ENCODE assay signal across 25 mouse cellular contexts in the genomic region with DNA sequence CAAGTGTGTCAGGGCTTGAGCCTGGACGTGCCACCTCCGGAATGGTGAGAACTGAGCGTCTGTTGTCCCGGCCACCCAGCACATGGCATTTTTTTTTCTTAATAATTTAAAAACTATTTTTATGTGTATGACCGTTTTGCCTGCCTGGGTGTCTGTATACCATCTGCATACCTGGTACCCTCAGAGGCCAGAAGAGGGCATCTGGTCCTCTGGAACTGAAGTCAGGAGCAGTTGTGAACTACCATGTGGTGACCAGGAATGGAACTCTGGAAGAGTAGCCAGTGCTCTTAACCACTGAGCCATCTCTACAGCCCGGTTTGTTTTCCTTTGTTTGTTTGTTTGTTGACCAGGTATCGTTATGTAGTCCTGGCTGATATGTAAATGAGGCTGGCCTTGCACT. TPM values are rescaled to one million over a fixed set of nuclear protein-coding genes. Genes with fewer than 3 reads are reported as not detected.
DNase-seq lines count a peak whose midpoint lies in the region; ATAC-seq and TF ChIP-seq lines count a peak whose summit lies in the region.
"Had no signal": no experiment of that assay in that cellular context is flagged by ENCODE, and none has a peak within 500 bp of the region (broad histone marks: within the 10 kb centered on the region; RNA-seq: fewer than 3 reads in every experiment).

No protein-coding gene starts in this region.

- no peak for ATAC-seq in kidney, embryonic 14.5 days (ENCODE audit: low FRiP score, low TSS enrichment)
- ATAC-seq in liver, postnatal 0 days, result no peak
- no peak for ATAC-seq in forebrain, embryonic 11.5 days (replicated peaks; ENCODE audit: low FRiP score)
- ATAC-seq: inflammation-experienced regulatory T-cells, adult 6 months; midbrain, embryonic 15.5 days had no signal

- no peaks in the 10 kb centered on the region for H3K4me1 ChIP-seq in kidney, adult 2 months (ENCODE audit: control insufficient read depth, insufficient read depth, low read length)
- no peaks in the 10 kb centered on the region for H3K4me1 ChIP-seq in kidney, embryonic 14.5 days (ENCODE audit: control insufficient read depth, insufficient read depth, low read length)
- H3K4me1 ChIP-seq in liver, postnatal 0 days (ENCODE audit: insufficient read depth), result peaks cover 41% of the 10 kb centered on the region
- H3K4me1 ChIP-seq in MEL (ENCODE audit: control insufficient read depth in 1 of 2, insufficient read depth in 2 of 2, low read length in 2 of 2), result peaks cover 3 to 46% of the 10 kb centered on the region in 2 experiments; a peak in 3 of 4 replicates
- no peaks in the 10 kb centered on the region for H3K4me1 ChIP-seq in forebrain, embryonic 11.5 days (replicated peaks; ENCODE audit: control insufficient read depth, insufficient read depth, low read length)
- H3K4me1 ChIP-seq in heart, adult 2 months (ENCODE audit: control insufficient read depth, insufficient read depth, low read length), result no peaks in the 10 kb centered on the region; the same call in 1 of the 2 replicates
- H3K4me1 ChIP-seq: forebrain, embryonic 12.5 days; limb, embryonic 15.5 days; midbrain, embryonic 15.5 days had no signal

- no peak overlapping the region for H3K27ac ChIP-seq in kidney, adult 2 months (ENCODE audit: insufficient read depth, low read depth, low read length)
- H3K27ac ChIP-seq in kidney, embryonic 14.5 days (ENCODE audit: low read depth, low read length), result no peak overlapping the region
- H3K27ac ChIP-seq in liver, postnatal 0 days (ENCODE audit: low read depth), result no peak overlapping the region
- H3K27ac ChIP-seq in MEL (ENCODE audit: control insufficient read depth, low read depth, low read length), result no peak overlapping the region
- H3K27ac ChIP-seq in forebrain, embryonic 11.5 days (ENCODE audit: low read depth, low read length), result no peak overlapping the region
- no peak overlapping the region for H3K27ac ChIP-seq in heart, adult 2 months
- H3K27ac ChIP-seq: embryonic facial prominence, embryonic 10.5 days; forebrain, embryonic 12.5 days; hindbrain, embryonic 10.5 days; limb, embryonic 15.5 days; midbrain, embryonic 15.5 days had no signal

- H3K4me3 ChIP-seq in kidney, adult 2 months (ENCODE audit: insufficient read depth, low read depth, low read length), result no peak overlapping the region
- H3K4me3 ChIP-seq in kidney, embryonic 14.5 days (ENCODE audit: low read length), result no peak overlapping the region
- H3K4me3 ChIP-seq in liver, postnatal 0 days (ENCODE audit: low read depth, low read length), result no peak overlapping the region
- no peak overlapping the region for H3K4me3 ChIP-seq in MEL (ENCODE audit: control insufficient read depth in 1 of 2, insufficient read depth in 1 of 2, low read depth in 2 of 2, low read length in 2 of 2)
- no peak overlapping the region for H3K4me3 ChIP-seq in forebrain, embryonic 11.5 days (ENCODE audit: low read depth, low read length)
- H3K4me3 ChIP-seq in heart, adult 2 months, result no peak overlapping the region
- H3K4me3 ChIP-seq: embryonic facial prominence, embryonic 10.5 days; forebrain, embryonic 12.5 days; hindbrain, embryonic 10.5 days; limb, embryonic 15.5 days; midbrain, embryonic 15.5 days had no signal

- intact Hi-C loops in heart, adult 2 months (cut with DNase I), result no loop called here

- H3K36me3 ChIP-seq in kidney, adult 2 months (ENCODE audit: control insufficient read depth, insufficient read depth, low read length), result no peaks in the 10 kb centered on the region
- no peaks in the 10 kb centered on the region for H3K36me3 ChIP-seq in kidney, embryonic 14.5 days (ENCODE audit: control insufficient read depth, insufficient read depth, low read length)
- H3K36me3 ChIP-seq in liver, postnatal 0 days (replicated peaks; ENCODE audit: insufficient read depth, low read length), result no peaks in the 10 kb centered on the region
- H3K36me3 ChIP-seq in MEL (ENCODE audit: control insufficient read depth in 1 of 2, insufficient read depth in 2 of 2, low read length in 2 of 2), result peaks cover 0 to 21% of the 10 kb centered on the region in 2 experiments; a peak in 2 of 4 replicates
- H3K36me3 ChIP-seq in forebrain, embryonic 11.5 days (ENCODE audit: control insufficient read depth, insufficient read depth, low read length), result no peaks in the 10 kb centered on the region
- no peaks in the 10 kb centered on the region for H3K36me3 ChIP-seq in heart, adult 2 months (ENCODE audit: control insufficient read depth, insufficient read depth, low read length)
- H3K36me3 ChIP-seq: embryonic facial prominence, embryonic 10.5 days; forebrain, embryonic 12.5 days; hindbrain, embryonic 10.5 days; limb, embryonic 15.5 days; midbrain, embryonic 15.5 days had no signal

- no peaks in the 10 kb centered on the region for H3K9me3 ChIP-seq in kidney, embryonic 14.5 days (ENCODE audit: control insufficient read depth, low read length)
- no peaks in the 10 kb centered on the region for H3K9me3 ChIP-seq in liver, postnatal 0 days (ENCODE audit: low read length)
- no peaks in the 10 kb centered on the region for H3K9me3 ChIP-seq in MEL (replicated peaks; ENCODE audit: insufficient read depth, low read length)
- no peaks in the 10 kb centered on the region for H3K9me3 ChIP-seq in forebrain, embryonic 11.5 days (ENCODE audit: control insufficient read depth, low read length)
- H3K9me3 ChIP-seq: embryonic facial prominence, embryonic 10.5 days; forebrain, embryonic 12.5 days; hindbrain, embryonic 10.5 days; limb, embryonic 15.5 days; megakaryocyte, embryonic 14.5 days; midbrain, embryonic 15.5 days had no signal

- no peak for TF ChIP-seq POLR2A in kidney, adult 2 months (IDR thresholded peaks at IDR 0.05; ENCODE audit: low read depth, low read length)
- no peak for TF ChIP-seq POLR2A in MEL (IDR thresholded peaks at IDR 0.05; ENCODE audit: control insufficient read depth in 1 of 2, insufficient read depth in 1 of 2, low read depth in 1 of 2, low read length in 2 of 2, poor library complexity in 1 of 2)
- no peak for TF ChIP-seq POLR2A in heart, adult 2 months (IDR thresholded peaks at IDR 0.05; ENCODE audit: insufficient read depth, low read depth, low read length)

- peak; percentile 41 for DNase-seq in kidney, adult 2 months
- no peak for DNase-seq in liver, postnatal 0 days
- no peak for DNase-seq in liver
- DNase-seq in MEL (ENCODE audit: low read depth, low spot score), result peak; percentile 31
- peak; percentile 56 for DNase-seq in thymus, postnatal 14 days
- DNase-seq in forebrain, embryonic 11.5 days (ENCODE audit: low spot score), result no peak
- no peak for DNase-seq in heart, adult 2 months
- DNase-seq: adrenal gland, adult 2 months; cerebellum, adult 9-10 months; gastrocnemius, postnatal 14 days; lung, adult 2 months; retina, postnatal 1 day had no signal

- no peak for TF ChIP-seq EP300 in liver, postnatal 0 days (IDR thresholded peaks at IDR 0.05; ENCODE audit: low read depth)
- TF ChIP-seq EP300 in MEL (IDR thresholded peaks at IDR 0.05; ENCODE audit: low read depth in 1 of 2, low read length in 2 of 2), result no peak
- no peak for TF ChIP-seq EP300 in heart, adult 2 months (IDR thresholded peaks at IDR 0.05; ENCODE audit: insufficient read depth, low read depth, low read length)

- WGBS in kidney, adult 2 months, result 78% methylated on average over 7 of the region's 7 CpGs
- WGBS in kidney, embryonic 14.5 days, result 82% methylated on average over 7 of the region's 7 CpGs
- 73% methylated on average over 7 of the region's 7 CpGs for whole genome bisulfite sequencing in liver, postnatal 0 days (ENCODE audit: insufficient replicate concordance)
- 80% methylated on average over 7 of the region's 7 CpGs for WGBS in forebrain, embryonic 11.5 days
- WGBS in heart, adult 2 months, result 72% methylated on average over 7 of the region's 7 CpGs

- TF ChIP-seq RAD21 in MEL (IDR thresholded peaks at IDR 0.05; ENCODE audit: low read depth, low read length), result no peak

- no peaks in the 10 kb centered on the region for H3K27me3 ChIP-seq in kidney, adult 2 months (replicated peaks; ENCODE audit: control insufficient read depth, insufficient read depth, low read length)
- no peaks in the 10 kb centered on the region for H3K27me3 ChIP-seq in kidney, embryonic 14.5 days (ENCODE audit: control insufficient read depth, insufficient read depth, low read length)
- H3K27me3 ChIP-seq in liver, postnatal 0 days (ENCODE audit: insufficient read depth, low read length), result no peaks in the 10 kb centered on the region
- H3K27me3 ChIP-seq in MEL (ENCODE audit: control insufficient read depth in 1 of 2, insufficient read depth in 2 of 2, low read length in 2 of 2), result no peaks in the 10 kb centered on the region
- no peaks in the 10 kb centered on the region for H3K27me3 ChIP-seq in forebrain, embryonic 11.5 days (ENCODE audit: control insufficient read depth, insufficient read depth, low read length)
- H3K27me3 ChIP-seq in heart, adult 2 months (ENCODE audit: control insufficient read depth, insufficient read depth, low read length), result no peaks in the 10 kb centered on the region

- no peak overlapping the region for H3K4me2 ChIP-seq in kidney, embryonic 14.5 days (replicated peaks; ENCODE audit: low read depth, low read length)
- H3K4me2 ChIP-seq in liver, postnatal 0 days (ENCODE audit: low read depth, low read length), result no peak overlapping the region
- no peak overlapping the region for H3K4me2 ChIP-seq in forebrain, embryonic 11.5 days (ENCODE audit: low read depth, low read length, severe bottlenecking)
- H3K4me2 ChIP-seq: forebrain, embryonic 12.5 days; limb, embryonic 15.5 days; midbrain, embryonic 15.5 days had no signal

- no peak overlapping the region for H3K9ac ChIP-seq in kidney, embryonic 14.5 days (ENCODE audit: low read depth, low read length)
- H3K9ac ChIP-seq in liver, postnatal 0 days (replicated peaks), result no peak overlapping the region
- no peak overlapping the region for H3K9ac ChIP-seq in MEL (ENCODE audit: control insufficient read depth, low read depth, low read length, poor library complexity, severe bottlenecking)
- H3K9ac ChIP-seq in forebrain, embryonic 11.5 days (ENCODE audit: low read length), result no peak overlapping the region
- H3K9ac ChIP-seq in heart, adult 2 months (ENCODE audit: low read depth, low read length), result no peak overlapping the region
- H3K9ac ChIP-seq: forebrain, embryonic 12.5 days; limb, embryonic 15.5 days; midbrain, embryonic 15.5 days had no signal

- peak; percentile 40 for TF ChIP-seq CTCF in kidney, adult 2 months (conservative IDR thresholded peaks at IDR 0.05; ENCODE audit: insufficient read depth, insufficient read length, low read depth, low read length)
- TF ChIP-seq CTCF in liver, postnatal 0 days (IDR thresholded peaks at IDR 0.05; ENCODE audit: low read depth), result peak; percentile 49
- TF ChIP-seq CTCF in MEL (IDR thresholded peaks at IDR 0.05 in 2 of 3, conservative IDR thresholded peaks at IDR 0.05 in 1 of 3; ENCODE audit: control insufficient read depth in 1 of 3, insufficient read depth in 1 of 3, low read depth in 2 of 3, low read length in 3 of 3, poor library complexity in 1 of 3, severe bottlenecking in 1 of 3), result peak in 1 of 3 experiments; percentile 24; a peak in 2 of 6 replicates
- TF ChIP-seq CTCF in heart, adult 2 months (IDR thresholded peaks at IDR 0.05), result no peak

- peaks cover 8% of the 10 kb centered on the region for H3K79me2 ChIP-seq in MEL (ENCODE audit: control insufficient read depth, insufficient read depth, low read length, poor library complexity)
- H3K79me2 ChIP-seq in heart, adult 2 months (replicated peaks; ENCODE audit: control insufficient read depth, insufficient read depth, low read length), result no peaks in the 10 kb centered on the region

RNA-seq across cellular contexts. Expression of a gene that starts 1.1 kb away (rescaled TPM):
- 3.3 and 4.2 TPM in 2 replicates for polyA plus RNA-seq in kidney, adult 2 months (2012; rRNA removed)
- polyA plus RNA-seq in kidney, embryonic 14.5 days (2014; fragmentation: Nextera tagmentation; extraction: Ambion mirVana), result 0.86 and 0.92 TPM in 2 replicates
- polyA plus RNA-seq in liver, postnatal 0 days (2015; fragmentation: Nextera tagmentation; extraction: Ambion mirVana), result 2.8 and 3.1 TPM in 2 replicates
- total RNA-seq in MEL (2012; rRNA removed), result 14.4 TPM in 2 replicates
- polyA plus RNA-seq in MEL (2012; ENCODE audit: insufficient read depth in 1 of 2, insufficient read length in 2 of 2, low read depth in 1 of 2, low replicate concordance in 2 of 2, missing spikeins in 1 of 2), result 10 to 100 TPM in 1 of 2 experiments, not detected in 1; 20.5 TPM
- 0.33 and 0.44 TPM in 2 replicates for polyA plus RNA-seq in forebrain, embryonic 11.5 days (2014; fragmentation: Nextera tagmentation; extraction: Ambion mirVana)
- total RNA-seq in heart, adult 2 months (2021), result under 1 TPM; 0.23 to 0.73 TPM
- polyA plus RNA-seq in heart, adult 2 months (2012; rRNA removed), result 0.97 and 1.9 TPM in 2 replicates

RNA-seq across cellular contexts. Expression of a gene that starts 5.8 kb away (rescaled TPM):
- 114 and 126 TPM in 2 replicates for polyA plus RNA-seq in kidney, adult 2 months (2012; rRNA removed)
- 75.0 and 108 TPM in 2 replicates for polyA plus RNA-seq in kidney, embryonic 14.5 days (2014; fragmentation: Nextera tagmentation; extraction: Ambion mirVana)
- polyA plus RNA-seq in liver, postnatal 0 days (2015; fragmentation: Nextera tagmentation; extraction: Ambion mirVana), result 50.5 and 56.0 TPM in 2 replicates
- 132 and 145 TPM in 2 replicates for total RNA-seq in MEL (2012; rRNA removed)
- 100 to 1,000 TPM in 1 of 2 experiments, 10 to 100 TPM in 1; 86.1 to 239 TPM for polyA plus RNA-seq in MEL (2012; ENCODE audit: insufficient read depth in 1 of 2, insufficient read length in 2 of 2, low read depth in 1 of 2, low replicate concordance in 2 of 2, missing spikeins in 1 of 2)
- 90.4 and 94.2 TPM in 2 replicates for polyA plus RNA-seq in forebrain, embryonic 11.5 days (2014; fragmentation: Nextera tagmentation; extraction: Ambion mirVana)
- total RNA-seq in heart, adult 2 months (2021), result 10 to 100 TPM; 50.5 to 52.2 TPM
- polyA plus RNA-seq in heart, adult 2 months (2012; rRNA removed), result 52.6 and 83.6 TPM in 2 replicates

RNA-seq across cellular contexts. Expression of a gene that starts 29.6 kb away (rescaled TPM):
- 9,073 and 10,701 TPM in 2 replicates for polyA plus RNA-seq in kidney, adult 2 months (2012; rRNA removed)
- polyA plus RNA-seq in kidney, embryonic 14.5 days (2014; fragmentation: Nextera tagmentation; extraction: Ambion mirVana), result 15.5 and 39.4 TPM in 2 replicates
- polyA plus RNA-seq in liver, postnatal 0 days (2015; fragmentation: Nextera tagmentation; extraction: Ambion mirVana), result not detected in 2 replicates
- not detected in 2 replicates for total RNA-seq in MEL (2012; rRNA removed)
- polyA plus RNA-seq in MEL (2012; ENCODE audit: insufficient read depth in 1 of 2, insufficient read length in 2 of 2, low read depth in 1 of 2, low replicate concordance in 2 of 2, missing spikeins in 1 of 2), result not detected
- polyA plus RNA-seq in forebrain, embryonic 11.5 days (2014; fragmentation: Nextera tagmentation; extraction: Ambion mirVana), result not detected in 2 replicates
- total RNA-seq in heart, adult 2 months (2021), result not detected
- polyA plus RNA-seq in heart, adult 2 months (2012; rRNA removed), result 0.16 and 0.18 TPM in 2 replicates
- total RNA-seq: common myeloid progenitor, adult 5-6 weeks; gastrocnemius, postnatal 14 days; layer of hippocampus, adult 18-20 months; left cerebral cortex, postnatal 25 days had no signal
- polyA plus RNA-seq: adrenal gland, adult 2 months; C2C12; embryonic facial prominence, embryonic 10.5 days; forebrain, embryonic 12.5 days; heart, postnatal 0 days; midbrain, embryonic 15.5 days had no signal

RNA-seq across cellular contexts. Expression of a gene that starts 38.8 kb away (rescaled TPM):
- 1.2 and 1.3 TPM in 2 replicates for polyA plus RNA-seq in kidney, adult 2 months (2012; rRNA removed)
- polyA plus RNA-seq in kidney, embryonic 14.5 days (2014; fragmentation: Nextera tagmentation; extraction: Ambion mirVana), result 25.7 and 31.2 TPM in 2 replicates
- polyA plus RNA-seq in liver, postnatal 0 days (2015; fragmentation: Nextera tagmentation; extraction: Ambion mirVana), result 14.0 and 15.9 TPM in 2 replicates
- total RNA-seq in MEL (2012; rRNA removed), result 3.9 and 4.7 TPM in 2 replicates
- polyA plus RNA-seq in MEL (2012; ENCODE audit: insufficient read depth in 1 of 2, insufficient read length in 2 of 2, low read depth in 1 of 2, low replicate concordance in 2 of 2, missing spikeins in 1 of 2), result 1 to 10 TPM in 1 of 2 experiments, not detected in 1; 9.3 TPM
- 37.2 and 42.2 TPM in 2 replicates for polyA plus RNA-seq in forebrain, embryonic 11.5 days (2014; fragmentation: Nextera tagmentation; extraction: Ambion mirVana)
- not detected for total RNA-seq in heart, adult 2 months (2021)
- 0.21 and 0.53 TPM in 2 replicates for polyA plus RNA-seq in heart, adult 2 months (2012; rRNA removed)

RNA-seq across cellular contexts. Expression of a gene that starts 46.6 kb away (rescaled TPM):
- polyA plus RNA-seq in kidney, adult 2 months (2012; rRNA removed), result not detected in 2 replicates
- not detected in 2 replicates for polyA plus RNA-seq in kidney, embryonic 14.5 days (2014; fragmentation: Nextera tagmentation; extraction: Ambion mirVana)
- not detected in 2 replicates for polyA plus RNA-seq in liver, postnatal 0 days (2015; fragmentation: Nextera tagmentation; extraction: Ambion mirVana)
- not detected in 2 replicates for total RNA-seq in MEL (2012; rRNA removed)
- polyA plus RNA-seq in MEL (2012; ENCODE audit: insufficient read depth in 1 of 2, insufficient read length in 2 of 2, low read depth in 1 of 2, low replicate concordance in 2 of 2, missing spikeins in 1 of 2), result not detected
- polyA plus RNA-seq in forebrain, embryonic 11.5 days (2014; fragmentation: Nextera tagmentation; extraction: Ambion mirVana), result not detected in 2 replicates
- not detected for total RNA-seq in heart, adult 2 months (2021)
- polyA plus RNA-seq in heart, adult 2 months (2012; rRNA removed), result not detected in 2 replicates
- total RNA-seq: adrenal gland, adult 2 months; common myeloid progenitor, adult 5-6 weeks; gastrocnemius, postnatal 14 days; left cerebral cortex, postnatal 25 days had no signal
- polyA plus RNA-seq: adrenal gland, adult 2 months; C2C12; embryonic facial prominence, embryonic 10.5 days; forebrain, embryonic 12.5 days; heart, postnatal 0 days; hindbrain, embryonic 10.5 days; inflammation-experienced regulatory T-cells, adult 6 months; limb, embryonic 15.5 days; lung, adult 2 months had no signal

Comparison
In these comparisons a context has a peak if more than half of its experiments do, and no peak if none do; other contexts are left out.
1. RNA of a gene that starts 29.6 kb away (polyA plus RNA-seq): 9,073 to 10,701 TPM in kidney, adult 2 months; 15.5 to 39.4 TPM in kidney, embryonic 14.5 days, 0.16 to 0.18 TPM in heart, adult 2 months, not detected in MEL, not detected in liver, postnatal 0 days and not detected in forebrain, embryonic 11.5 days; every median in the first group is over 100 times any median in the second.
2. DNase-seq: peak in kidney, adult 2 months (single experiment), MEL (single experiment) and thymus, postnatal 14 days (single experiment); none in liver, postnatal 0 days (single experiment), liver (single experiment), forebrain, embryonic 11.5 days (single experiment) and heart, adult 2 months (0 of 2).